Mouse (Mus musculus) G1E-ER4 (cell line): ENCODE data around the gene Phactr1. TPM values are rescaled to one million over a fixed set of nuclear protein-coding genes. Genes with fewer than 3 reads are reported as not detected.

ENCODE experiments used
- GATA1 ChIP-seq: IDR thresholded peaks from one replicate; pipeline ENCODE4 v1.8.0; 2012; ENCODE audit warnings: low read length, inconsistent platforms
- polyA plus RNA-seq: library from polyadenylated mRNA; stranded (reverse); fragments of >175 nt; gene quantifications from 2 replicates; pipeline ENCODE4 v1.2.3, GENCODE M21; 2012

Gene Phactr1
- polyA plus RNA-seq, 1 experiment: not detected

DNA sequence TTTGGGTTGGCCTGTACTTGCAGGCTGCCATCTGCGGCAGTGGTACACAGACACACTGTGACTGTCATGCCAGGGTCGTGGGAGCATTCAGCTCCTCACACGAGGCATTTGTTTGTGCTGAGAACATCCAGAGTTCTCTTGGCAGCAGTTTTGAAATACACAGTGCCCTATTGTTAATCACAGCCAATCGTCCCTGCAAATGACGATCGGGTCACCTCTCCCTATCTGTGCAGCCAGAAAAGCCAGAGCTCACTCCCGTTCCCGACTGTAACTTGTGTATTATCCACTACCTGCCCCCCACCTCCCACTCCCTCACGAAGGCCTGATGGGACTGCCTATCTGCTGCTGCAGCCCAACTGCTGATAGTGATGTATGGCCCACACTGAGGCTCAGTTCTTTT is 140.1 kb downstream of the Phactr1 start:
- no peak for TF ChIP-seq GATA1

DNA sequence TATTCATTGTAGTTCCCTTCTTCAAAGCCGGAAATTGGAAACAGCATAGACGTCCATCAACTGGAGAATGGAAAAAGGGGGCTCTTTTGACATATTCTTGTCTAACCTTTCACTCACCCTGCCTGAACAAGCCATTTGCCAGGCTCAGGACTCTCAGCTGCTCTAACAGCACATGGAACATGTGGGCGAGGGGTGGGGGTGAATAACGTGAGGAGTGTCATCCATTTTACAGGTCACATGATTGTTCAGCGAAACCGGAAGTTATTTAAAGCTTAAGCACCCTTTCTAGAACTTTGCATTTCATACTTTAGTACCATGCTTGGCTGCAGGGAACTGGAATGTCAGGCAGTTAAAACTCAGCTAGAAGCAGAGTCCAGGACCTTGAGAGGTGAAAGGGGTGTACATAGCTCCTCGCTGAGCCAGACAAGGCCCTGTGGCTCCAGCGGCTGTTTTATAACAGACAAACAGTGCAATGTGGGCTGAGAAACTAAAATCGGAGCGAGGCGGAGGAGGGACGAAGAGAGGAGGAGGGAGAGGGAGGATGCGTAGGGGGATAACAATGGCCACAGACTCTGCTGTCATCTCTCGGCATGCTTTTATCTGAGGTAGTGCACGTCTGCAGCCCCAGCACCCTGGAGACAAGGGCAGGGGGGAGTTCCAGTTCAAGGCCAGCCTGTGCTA is 141.1 kb downstream of the Phactr1 start:
- no peak for TF ChIP-seq GATA1

DNA sequence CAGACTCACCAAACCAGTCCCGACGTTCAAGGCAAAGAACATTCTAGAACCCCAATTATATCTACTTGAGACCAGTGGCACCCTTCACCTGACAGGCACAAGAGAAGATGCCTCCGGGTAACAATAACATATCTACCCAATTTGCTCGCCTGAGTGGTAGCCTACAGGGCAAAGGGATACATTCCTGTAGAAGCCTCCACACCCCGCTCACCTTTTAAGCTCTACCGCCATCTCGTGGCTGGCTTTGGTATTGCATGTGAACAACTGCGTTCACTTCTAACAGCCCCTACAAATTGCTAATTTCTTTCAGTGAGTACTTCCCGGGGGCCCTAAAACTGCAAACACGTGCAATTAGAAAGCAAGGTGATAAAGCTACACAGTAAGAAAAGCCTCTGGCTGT is 142.1 kb downstream of the Phactr1 start:
- TF ChIP-seq GATA1: no peak

DNA sequence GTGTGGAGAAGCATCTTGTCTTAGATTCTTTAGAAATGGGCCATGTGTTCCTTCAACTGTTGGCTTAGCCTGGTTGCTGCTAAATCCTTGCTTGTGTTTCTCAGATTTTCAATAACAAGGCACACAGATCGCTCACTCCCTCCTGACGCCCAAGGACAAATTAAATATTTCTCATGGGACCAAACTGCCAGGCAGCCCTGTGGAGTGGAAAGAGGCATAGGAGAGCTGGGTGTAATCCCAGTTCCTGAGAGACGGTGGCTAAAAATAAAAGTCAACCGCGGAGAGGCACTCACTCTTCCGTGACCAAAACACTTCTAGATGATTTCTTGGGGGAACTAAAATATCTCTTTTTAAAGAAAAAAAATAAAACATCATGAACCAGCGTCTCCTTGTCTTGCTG is 143.5 kb downstream of the Phactr1 start:
- no peak for TF ChIP-seq GATA1

DNA sequence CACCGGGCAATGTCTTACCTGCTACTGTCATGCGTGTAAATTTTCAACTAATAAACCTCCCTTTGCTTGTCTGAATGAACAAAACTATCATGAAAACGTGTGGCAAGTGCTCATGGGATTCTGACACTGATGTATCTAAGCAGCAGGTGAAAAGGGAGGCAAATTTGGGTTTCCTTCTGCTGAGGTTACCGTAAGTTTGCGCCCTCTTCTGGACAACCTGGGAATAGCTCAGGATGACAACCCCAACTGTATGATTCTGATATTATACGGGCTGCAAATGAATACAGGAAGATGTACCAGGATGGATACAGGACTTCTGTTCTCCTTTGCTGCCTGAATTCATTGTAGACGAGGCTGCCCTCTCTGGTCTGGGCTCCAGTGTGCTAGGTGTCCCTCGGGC is 146.2 kb downstream of the Phactr1 start:
- no peak for TF ChIP-seq GATA1

DNA sequence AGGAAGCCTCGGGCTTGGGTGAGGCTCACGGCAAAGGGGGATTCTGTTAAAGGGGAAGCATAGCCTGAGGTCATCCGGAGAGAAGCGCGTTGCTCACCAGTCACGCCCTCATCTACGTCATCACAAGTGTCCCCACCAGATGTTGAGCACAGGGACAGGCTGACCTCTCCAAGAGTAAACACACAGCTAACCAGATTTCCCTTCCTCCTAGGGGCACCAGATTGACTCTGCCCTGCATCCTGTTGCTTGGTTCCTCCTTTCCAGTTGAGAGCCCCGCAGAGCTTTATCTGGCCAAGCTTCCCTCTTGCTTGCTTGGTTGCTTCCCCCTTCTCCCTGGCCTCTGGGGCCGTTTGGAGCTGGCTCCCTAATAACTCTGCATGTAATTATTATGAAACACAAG is 148.6 kb downstream of the Phactr1 start:
- no peak for TF ChIP-seq GATA1

DNA sequence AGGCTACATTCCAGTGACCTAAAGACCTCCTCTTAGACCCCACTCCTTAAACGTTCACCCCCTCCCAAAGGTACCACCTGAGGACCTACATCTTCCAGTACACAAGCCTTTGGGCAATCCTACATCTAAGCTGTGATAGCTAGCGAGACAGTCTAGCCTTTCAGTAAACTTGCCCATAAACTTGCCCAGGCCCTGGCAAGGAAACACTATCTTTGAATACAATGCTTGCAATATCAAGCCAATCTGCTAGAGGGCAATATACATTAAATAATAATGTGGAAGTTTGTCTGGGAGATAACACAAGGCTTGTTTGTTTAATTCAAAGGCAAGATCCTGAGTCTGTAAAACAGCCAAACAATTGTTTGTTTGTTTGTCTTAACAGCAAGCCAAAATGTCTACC is 155.0 kb downstream of the Phactr1 start:
- TF ChIP-seq GATA1: no peak

DNA sequence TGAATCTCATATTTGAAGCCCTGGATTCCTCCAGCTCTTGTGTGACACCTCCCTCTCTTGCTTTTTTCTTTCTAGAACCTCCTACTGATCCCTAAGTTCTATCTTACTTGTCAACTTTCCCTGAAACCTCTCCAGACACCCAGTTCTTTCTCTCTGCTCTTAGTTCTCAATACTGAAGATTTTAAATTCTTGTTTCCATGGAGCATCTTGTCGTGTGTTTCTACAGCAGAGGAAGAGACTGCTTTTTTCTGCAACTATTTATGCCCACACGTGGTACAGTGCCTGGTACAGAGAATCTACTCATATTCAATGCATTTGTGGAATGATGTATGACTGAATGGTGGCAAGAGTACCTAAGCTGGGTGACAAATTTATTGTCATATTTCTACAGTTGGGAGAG is 158.9 kb downstream of the Phactr1 start:
- no peak for TF ChIP-seq GATA1

DNA sequence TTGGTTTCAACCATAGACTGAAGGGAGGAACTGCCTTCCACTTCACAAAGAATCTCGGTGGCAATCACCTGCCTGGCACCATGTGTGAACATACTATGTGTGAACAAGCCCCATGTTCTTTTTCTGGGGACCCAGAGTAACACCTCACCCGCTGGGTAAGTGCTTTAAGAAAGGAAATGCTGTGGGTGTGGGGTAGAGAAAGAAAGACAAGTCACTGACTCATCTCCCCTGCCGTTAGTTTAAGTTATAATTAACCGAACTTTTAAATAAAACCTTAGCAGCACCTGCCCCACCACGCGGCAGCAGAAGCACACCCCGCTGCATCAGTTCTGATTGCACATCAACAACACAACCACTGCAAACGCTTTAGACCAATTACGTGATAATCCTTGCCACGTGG is 171.7 kb downstream of the Phactr1 start:
- TF ChIP-seq GATA1: no peak

DNA sequence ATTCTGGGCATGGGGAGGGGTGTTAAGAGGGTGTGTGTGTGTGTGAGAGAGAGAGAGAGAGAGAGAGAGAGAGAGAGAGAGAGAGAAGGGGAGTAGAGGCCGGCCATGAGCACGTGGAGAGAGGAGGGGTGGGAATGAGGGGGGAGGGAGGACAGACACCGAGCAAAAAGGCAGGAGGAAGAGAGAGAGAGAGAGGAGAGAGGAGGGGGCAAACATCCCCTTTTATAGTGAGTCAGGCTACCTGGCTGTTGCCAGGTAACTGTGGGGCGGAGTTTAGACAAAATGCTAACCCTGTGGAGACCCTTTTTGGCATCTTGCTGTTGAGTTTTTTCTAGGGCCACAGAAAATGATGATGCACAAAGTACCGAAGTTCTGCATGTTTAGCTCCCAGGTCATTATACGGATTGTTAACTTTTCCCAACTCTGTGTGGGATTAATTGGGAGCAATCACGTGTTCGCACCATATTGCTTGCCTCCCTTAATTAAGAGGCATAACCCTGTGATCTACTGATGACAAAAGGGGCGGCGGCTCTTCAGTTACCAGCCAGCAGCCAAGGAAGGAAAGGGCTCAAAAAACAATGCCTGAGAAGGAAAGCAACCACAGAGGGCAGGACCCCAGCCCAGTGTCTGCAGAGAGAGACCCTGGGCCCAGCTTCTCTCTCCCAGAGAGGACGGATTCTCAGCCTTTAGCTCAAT is 173.6 kb downstream of the Phactr1 start:
- TF ChIP-seq GATA1: no peak

DNA sequence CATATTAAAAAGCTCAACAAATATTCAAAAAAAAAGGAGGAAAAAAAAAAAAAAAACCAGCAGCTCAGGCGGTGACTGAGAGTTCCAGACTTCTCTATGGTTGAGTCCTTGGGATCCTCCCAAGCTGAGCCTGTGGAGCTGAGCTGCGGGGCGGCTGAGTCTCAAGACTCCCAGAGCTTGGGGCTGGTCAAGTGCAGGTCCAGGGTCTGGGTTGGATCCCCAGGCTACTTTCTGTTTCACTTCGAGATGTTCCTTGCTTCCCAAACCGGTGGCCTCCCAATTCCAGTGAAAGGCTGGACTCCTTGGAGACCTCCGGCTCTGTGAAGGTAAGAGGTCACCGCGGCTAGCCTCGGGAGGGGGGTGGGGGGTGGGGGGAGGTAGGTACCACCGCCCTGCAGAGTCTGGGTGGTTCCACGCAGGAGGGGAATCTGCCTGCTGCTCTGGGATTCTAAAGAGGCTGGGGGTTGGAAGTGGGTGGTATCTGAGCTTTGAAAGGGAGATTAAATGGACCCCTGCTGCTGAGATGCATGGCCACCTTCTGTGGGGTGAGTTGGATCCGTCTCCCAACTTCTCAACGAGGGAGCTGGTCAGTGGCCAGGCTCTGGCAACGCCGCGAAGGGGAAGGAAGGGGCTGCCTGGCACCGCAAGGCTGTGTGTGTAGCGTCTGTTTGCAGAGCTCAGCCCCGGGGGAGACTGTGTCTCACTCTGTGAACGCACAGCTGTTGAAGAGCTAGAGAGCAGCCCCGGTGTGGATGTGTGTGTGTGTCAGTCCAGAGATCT is 185.9 kb downstream of the Phactr1 start:
- TF ChIP-seq GATA1: no peak

DNA sequence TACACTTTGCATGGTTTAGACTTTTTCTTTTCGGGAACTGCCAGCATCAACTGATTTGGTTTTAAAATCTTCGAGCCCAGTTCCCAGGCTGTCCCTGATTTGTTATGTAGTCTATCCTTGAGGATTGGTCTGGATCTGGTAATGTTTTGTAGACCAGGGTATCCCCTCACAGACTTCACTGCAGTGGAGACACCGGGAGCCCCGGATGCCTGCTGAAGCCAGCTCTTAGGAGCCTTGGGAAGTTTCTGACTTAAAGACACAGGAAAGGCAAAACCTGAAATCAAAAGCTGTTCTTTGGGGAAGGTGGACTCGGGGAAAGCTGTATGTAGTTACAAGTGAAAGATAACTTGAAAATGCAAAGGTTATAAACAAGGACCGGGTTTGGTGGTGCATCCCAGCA is 186.6 kb downstream of the Phactr1 start:
- no peak for TF ChIP-seq GATA1

DNA sequence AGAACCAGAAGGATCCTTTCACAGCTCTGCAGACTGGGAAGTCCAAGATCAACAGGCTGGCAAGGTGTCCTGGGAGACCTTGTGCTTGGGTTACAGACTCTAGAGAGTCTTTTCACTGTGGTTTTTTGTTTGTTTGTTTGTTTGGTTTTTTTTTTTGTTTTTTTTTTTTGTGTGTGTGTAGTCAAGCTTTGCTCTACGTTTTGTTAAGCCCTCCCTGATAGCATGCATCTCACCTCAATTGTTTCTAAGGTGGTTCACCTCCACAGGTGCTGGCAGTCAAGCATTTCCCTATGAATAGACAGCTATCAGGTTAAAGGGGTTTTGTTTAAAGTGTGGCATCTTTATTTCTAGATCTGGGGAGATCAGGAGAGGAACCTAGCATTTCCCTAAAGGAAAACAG is 191.7 kb downstream of the Phactr1 start:
- TF ChIP-seq GATA1: no peak

DNA sequence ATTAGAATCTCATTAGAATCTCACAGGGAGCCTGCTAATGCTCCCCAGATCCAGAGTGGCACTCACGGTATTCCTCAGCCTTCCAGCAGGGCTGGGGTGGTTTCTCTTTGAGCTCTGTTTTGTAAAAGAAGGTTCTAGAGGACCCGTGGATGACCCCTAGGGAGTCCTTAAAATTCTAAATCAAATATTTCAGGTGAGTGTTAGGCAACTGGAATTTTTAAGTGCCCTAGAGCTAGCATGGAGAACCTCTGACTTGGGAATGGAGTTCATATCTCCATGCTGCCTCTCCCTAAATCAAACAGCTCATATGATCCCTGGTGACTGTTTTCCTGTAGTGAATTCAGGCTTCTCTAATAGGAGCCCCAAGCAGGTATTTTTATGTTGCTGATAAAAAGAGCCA is 197.9 kb downstream of the Phactr1 start:
- TF ChIP-seq GATA1: no peak

DNA sequence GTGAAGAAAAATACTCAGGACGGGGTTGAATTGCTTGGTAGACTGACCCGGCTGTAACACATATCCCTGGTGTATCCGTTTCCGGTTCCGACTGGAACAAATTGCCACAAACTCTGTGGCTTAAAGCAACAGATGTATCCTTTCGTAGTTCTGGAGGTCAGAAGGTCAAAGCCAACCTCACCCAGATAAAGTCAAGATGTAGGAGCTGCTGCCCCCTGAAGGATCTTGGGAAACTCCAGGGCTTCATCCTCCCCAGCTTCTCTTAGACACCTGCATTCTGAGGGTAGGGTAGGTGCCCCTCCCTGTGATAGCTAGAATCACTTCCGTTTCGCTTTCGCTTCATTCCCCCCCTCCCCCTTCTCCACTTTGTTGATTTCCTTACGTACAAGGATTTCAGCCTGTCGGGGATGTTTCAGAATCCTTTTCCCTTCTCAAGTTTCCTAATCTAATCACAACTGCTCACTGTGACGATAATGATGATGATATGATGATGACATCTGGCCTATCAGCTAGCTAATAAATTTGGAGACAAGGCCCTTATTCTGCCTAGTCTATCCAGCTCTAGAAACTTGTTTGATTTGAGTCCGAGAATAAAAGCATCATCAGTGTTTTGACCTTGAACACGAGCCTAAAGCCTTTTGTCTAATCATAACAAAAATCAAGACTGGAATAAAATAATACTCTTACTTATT is 203.8 kb downstream of the Phactr1 start:
- no peak for TF ChIP-seq GATA1

DNA sequence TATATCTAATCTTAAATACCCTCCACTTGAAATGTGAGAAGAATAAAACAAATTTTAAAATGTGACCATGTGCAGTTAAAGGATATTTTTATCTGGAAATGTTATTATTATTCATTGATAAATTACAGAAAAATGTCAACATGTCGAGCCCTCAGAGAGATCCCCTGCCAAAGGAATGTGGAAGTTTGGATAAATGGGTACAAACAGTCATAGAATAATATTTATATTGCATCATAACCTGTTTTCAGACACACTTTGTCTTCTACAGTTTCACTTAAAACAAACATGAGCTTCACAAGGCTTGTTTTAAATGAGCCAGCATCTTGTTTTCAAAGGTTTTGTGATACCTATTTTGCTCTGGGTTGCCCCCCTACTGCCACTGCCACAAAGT is 204.3 kb downstream of the Phactr1 start:
- TF ChIP-seq GATA1: no peak

DNA sequence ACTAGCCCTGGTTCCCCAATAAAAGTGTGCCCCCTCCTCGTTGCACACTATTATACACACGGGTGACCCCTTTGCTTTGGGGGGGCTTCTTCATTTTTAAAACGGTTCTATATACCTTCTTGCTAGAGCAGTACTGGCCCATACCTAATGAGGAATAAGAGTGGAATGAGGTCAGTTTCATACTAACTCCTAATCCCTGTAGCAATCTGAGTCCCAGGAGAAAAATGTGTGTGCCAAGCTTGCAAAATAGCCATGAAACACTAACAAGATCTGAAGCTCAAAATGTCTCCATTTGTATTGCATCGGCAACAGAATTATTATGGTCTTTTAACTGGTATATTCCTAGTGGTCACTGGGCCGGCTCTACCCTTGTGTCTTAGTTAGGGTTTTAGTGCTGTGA is 207.3 kb downstream of the Phactr1 start:
- no peak for TF ChIP-seq GATA1
